Mouse (Mus musculus) c-Kit-negative CD71-positive TER-119-positive erythroid progenitor cells, embryonic 14.5 days (primary cell): Measurements from ENCODE around the gene Pcp2.

ENCODE experiments used
- DNase-seq: peaks from one replicate; pipeline ENCODE4 v3.0.0-alpha.2; 2013; ENCODE audit warnings: low read depth, low spot score

Pcp2 gene

GRCm38 (mm10) chr8:3625445-3625844 lies at the start of gene Pcp2:
Pcp2 (minus strand) TSS chr8:3625545.
- no peak for DNase-seq

GRCm38 (mm10) chr8:3674671-3675070 lies 49.3 kb upstream of the Pcp2 start:
- DNase-seq: no peak

GRCm38 (mm10) chr8:3671980-3672491 lies 46.7 kb upstream of the Pcp2 start, which contains the start of gene Fcor:
Fcor (minus strand) TSS chr8:3672362.
- peak; percentile 42 for DNase-seq

- DNase-seq: no peak
These were observed 45.0 kb upstream of the Pcp2 start for GRCm38 (mm10) chr8:3670388-3670787.

GRCm38 (mm10) chr8:3665507-3665906 lies 40.2 kb upstream of the Pcp2 start, which contains the start of gene Mcemp1:
Mcemp1 (plus strand) TSS chr8:3665754.
- DNase-seq: no peak

GRCm38 (mm10) chr8:3664405-3664804 lies 39.1 kb upstream of the Pcp2 start:
- DNase-seq: no peak

- no peak for DNase-seq
These were observed 35.5 kb upstream of the Pcp2 start for GRCm38 (mm10) chr8:3660889-3661288.

- DNase-seq: no peak
These were observed 31.5 kb upstream of the Pcp2 start for GRCm38 (mm10) chr8:3656725-3657381.

GRCm38 (mm10) chr8:3655526-3655925 lies 30.2 kb upstream of the Pcp2 start, which contains the start of gene Retn:
Retn (plus strand) TSS chr8:3655770.
- no peak for DNase-seq

- DNase-seq: no peak
These were observed 29.6 kb upstream of the Pcp2 start for GRCm38 (mm10) chr8:3654726-3655508.

- DNase-seq: no peak
These were observed 27.5 kb upstream of the Pcp2 start for GRCm38 (mm10) chr8:3652845-3653244.

GRCm38 (mm10) chr8:3648990-3649389 lies 23.6 kb upstream of the Pcp2 start:
- DNase-seq: no peak

GRCm38 (mm10) chr8:3648268-3648667 lies 22.9 kb upstream of the Pcp2 start:
- DNase-seq: no peak

- no peak for DNase-seq
These were observed 22.2 kb upstream of the Pcp2 start for GRCm38 (mm10) chr8:3647561-3647960.

- no peak for DNase-seq
These were observed 21.6 kb upstream of the Pcp2 start for GRCm38 (mm10) chr8:3646824-3647531.

- no peak for DNase-seq
These were observed 20.5 kb upstream of the Pcp2 start for GRCm38 (mm10) chr8:3645804-3646203.

- DNase-seq: peak; percentile 13
These were observed 6.1 kb upstream of the Pcp2 start for GRCm38 (mm10) chr8:3631478-3631875.

GRCm38 (mm10) chr8:3630647-3631477 lies 5.5 kb upstream of the Pcp2 start, which contains the start of gene Stxbp2:
Stxbp2 (plus strand) TSS chr8:3630955.
- DNase-seq: peak; percentile 72

GRCm38 (mm10) chr8:3628014-3628413 lies 2.7 kb upstream of the Pcp2 start:
- DNase-seq: no peak

- DNase-seq: no peak
These were observed 1.6 kb upstream of the Pcp2 start for GRCm38 (mm10) chr8:3626971-3627370.

GRCm38 (mm10) chr8:3622119-3622518 lies 3.2 kb downstream of the Pcp2 start:
- no peak for DNase-seq
